Mouse (Mus musculus) mammary gland, adult 2 months (tissue): ENCODE results near the gene Vars2. TPM values are rescaled to one million over a fixed set of nuclear protein-coding genes. Genes with fewer than 3 reads are reported as not detected.

Experiments
- polyA plus RNA-seq: library from polyadenylated mRNA; depleted of rRNA; stranded (reverse); fragments of >200 nt; gene quantifications from 2 replicates; pipeline ENCODE4 v1.2.3, GENCODE M21; 2012; ENCODE audit warnings: low replicate concordance; rRNA removed

The Vars2 gene
- polyA plus RNA-seq, result 29.6 and 63.8 TPM in 2 replicates

GRCm38 (mm10) chr17:35667334-35668065 is at the start of gene Vars2:
Gene Vars2, minus strand, starts transcription at chr17:35667592.

DNA sequence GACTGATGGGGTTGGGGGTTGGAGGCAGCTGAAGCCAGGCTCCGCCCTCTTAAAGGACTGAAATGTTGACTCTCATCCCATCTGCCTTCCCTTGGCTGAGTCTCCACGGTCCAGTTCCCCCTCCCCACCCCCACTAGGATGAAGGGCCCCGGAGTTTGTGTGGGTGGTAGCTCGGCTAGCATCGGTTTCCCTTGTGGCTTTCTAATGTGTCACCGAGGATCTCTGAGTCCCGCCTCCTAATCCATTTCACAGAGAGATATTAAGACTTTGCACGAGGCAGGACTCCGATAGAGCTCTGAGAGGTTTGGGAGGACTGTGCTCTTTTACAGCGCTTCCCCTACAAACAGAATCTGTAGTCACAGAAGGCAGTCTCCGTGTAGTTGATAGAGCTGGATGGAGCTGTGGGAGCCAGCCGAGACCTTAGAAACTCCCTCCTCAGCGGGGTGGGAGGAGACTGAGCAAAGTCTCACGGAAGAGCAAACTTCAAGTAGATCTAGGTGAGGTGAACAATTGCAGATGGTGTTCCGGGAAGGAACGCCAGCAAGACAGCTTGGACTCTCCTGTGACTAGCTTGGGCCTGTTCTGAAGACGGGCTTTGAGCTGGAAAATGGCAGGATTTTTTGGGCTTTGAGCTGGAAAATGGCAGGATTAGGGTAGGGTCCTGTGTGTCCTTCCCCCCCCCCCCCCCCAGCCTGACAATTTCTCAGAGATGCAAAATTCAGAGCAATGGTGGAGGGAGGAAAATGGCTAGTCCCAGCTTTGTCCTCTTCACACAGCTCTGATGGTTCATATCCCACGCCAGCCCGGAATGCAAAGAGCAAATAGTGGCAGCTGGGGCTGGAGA is 37.5 kb upstream of the Vars2 start, which contains the start of gene Ddr1:
Gene Ddr1, minus strand, starts transcription at position 1 of the 844 bp plus-strand sequence.

DNA sequence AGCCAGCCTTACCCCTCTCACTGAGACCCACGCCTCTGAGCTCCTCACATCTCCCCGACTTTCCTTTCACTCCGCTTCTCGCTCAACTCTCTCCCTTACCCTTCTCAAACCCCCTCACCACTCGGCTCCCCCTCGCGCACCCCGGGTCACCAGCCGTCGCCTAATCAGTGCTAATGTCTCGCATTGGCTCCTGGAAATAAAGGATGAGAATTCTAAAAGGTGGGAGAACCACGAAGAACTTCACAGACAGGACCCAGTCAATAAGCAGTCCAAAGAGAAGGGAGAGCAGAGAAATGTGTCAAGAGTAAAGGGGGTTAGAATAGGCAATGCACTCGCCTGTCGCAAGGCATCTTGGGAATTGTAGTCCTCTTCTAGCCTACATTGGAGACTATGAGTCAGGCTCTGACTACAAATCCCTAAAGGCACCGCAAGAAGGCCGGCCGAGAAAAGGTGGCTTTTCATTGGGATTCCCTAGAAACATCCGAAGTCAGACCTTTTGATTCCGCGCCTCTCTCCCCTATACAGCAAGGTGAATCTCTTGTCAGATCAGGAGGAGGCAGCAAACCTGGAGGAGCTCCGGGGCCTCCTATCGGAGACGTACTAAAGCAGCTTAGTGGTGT is 6.1 kb upstream of the Vars2 start, which contains the start of gene Gtf2h4:
Gene Gtf2h4, minus strand, starts transcription at position 324 of the 620 bp plus-strand sequence.

DNA sequence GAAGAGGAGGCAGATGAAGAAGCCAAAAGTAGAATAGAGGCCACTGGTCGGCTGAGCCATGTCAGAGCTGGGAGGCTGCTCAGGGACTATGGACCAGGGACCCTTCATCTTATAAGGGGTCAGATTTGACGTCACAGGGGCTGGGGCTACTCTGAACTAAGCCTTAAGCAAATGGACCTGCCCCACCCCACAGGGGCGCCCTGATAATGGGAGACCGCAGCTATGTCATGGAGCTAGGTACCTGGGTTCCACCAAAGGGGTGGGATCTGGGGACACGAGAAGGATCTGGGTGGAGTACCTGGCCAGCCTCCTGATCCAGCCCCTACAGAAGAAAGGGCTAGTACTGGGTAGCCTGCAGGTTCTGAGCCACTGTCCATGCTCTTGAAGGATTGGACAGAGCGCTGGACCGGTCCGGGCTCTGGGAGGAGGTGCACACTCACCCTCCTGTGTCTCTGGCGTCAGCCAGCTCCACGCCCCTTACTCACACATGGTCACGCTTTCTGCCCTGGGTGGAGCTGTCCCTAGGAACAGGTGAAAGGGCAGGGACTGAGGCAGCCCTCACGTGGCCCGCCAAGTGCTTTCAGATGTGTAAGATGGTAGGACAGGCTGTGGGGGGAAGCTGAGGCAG is 23.7 kb downstream of the Vars2 start, which contains the start of gene Mucl3:
Gene Mucl3, minus strand, starts transcription at position 87 of the 628 bp plus-strand sequence.

DNA sequence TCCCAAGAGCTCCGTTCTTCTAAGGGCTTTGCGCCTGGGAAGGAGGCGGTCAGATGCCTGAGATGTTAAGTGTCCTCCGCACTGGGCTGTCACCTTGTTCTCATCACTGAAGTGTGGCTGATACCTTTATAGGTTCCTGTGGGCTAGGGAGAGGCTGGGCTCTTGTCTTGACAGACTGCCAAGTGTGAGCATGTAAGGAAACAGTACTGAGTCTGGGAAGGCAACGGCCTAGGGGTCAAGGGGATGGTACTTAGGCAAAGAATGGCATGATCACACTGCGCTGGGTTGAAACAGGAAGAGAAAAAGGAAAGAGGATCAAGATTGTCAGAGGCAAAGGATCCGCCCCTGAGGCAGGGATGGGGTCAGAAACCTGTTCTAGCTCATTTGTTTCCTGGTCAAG is 40.9 kb downstream of the Vars2 start, which contains the start of gene Gm9573:
Gene Gm9573, minus strand, starts transcription at position 101 of the 400 bp plus-strand sequence.

Other genes with a start within 250 kb of the Vars2 start
- gene H2-Q6, start 242.7 kb downstream of the Vars2 start, polyA plus RNA-seq, result 123 and 169 TPM in 2 replicates
- 529 and 618 TPM in 2 replicates for gene H2-Q7, start 228.4 kb downstream of the Vars2 start, polyA plus RNA-seq
- gene H2-Q10, start 197.5 kb downstream of the Vars2 start, polyA plus RNA-seq, result 195 and 217 TPM in 2 replicates
- gene Pou5f1, start 161.6 kb downstream of the Vars2 start, polyA plus RNA-seq, result not detected in 2 replicates
- gene Tcf19, start 150.8 kb downstream of the Vars2 start, polyA plus RNA-seq, result 9.0 and 13.1 TPM in 2 replicates
- gene Cchcr1, start 150.5 kb downstream of the Vars2 start, polyA plus RNA-seq, result 5.8 and 6.5 TPM in 2 replicates
- 0.79 TPM in 1 of 2 replicates, not detected in the other for gene Psors1c2, start 134.4 kb downstream of the Vars2 start, polyA plus RNA-seq
- 63.9 and 77.7 TPM in 2 replicates for gene Cdsn, start 115.5 kb downstream of the Vars2 start, polyA plus RNA-seq
- not detected in 2 replicates for gene 2300002M23Rik, start 100.1 kb downstream of the Vars2 start, polyA plus RNA-seq
- gene Sfta2, start 66.0 kb downstream of the Vars2 start, polyA plus RNA-seq, result not detected in 2 replicates
- not detected in 2 replicates for gene Gm9573, start 41.0 kb downstream of the Vars2 start, polyA plus RNA-seq
- gene Mucl3, start 23.9 kb downstream of the Vars2 start, polyA plus RNA-seq, result not detected in 2 replicates
- gene Gtf2h4, start 6.1 kb upstream of the Vars2 start, polyA plus RNA-seq, result 29.5 and 31.8 TPM in 2 replicates
- gene Ddr1, start 37.0 kb upstream of the Vars2 start, polyA plus RNA-seq, result 39.2 and 64.6 TPM in 2 replicates
- 16.7 and 21.8 TPM in 2 replicates for gene Ier3, start 154.1 kb upstream of the Vars2 start, polyA plus RNA-seq
- 63.0 and 72.5 TPM in 2 replicates for gene Flot1, start 155.6 kb upstream of the Vars2 start, polyA plus RNA-seq
- 364 and 441 TPM in 2 replicates for gene Tubb5, start 170.7 kb upstream of the Vars2 start, polyA plus RNA-seq
- gene Mdc1, start 173.9 kb upstream of the Vars2 start, polyA plus RNA-seq, result 9.6 and 11.0 TPM in 2 replicates
- gene Nrm, start 193.7 kb upstream of the Vars2 start, polyA plus RNA-seq, result 34.4 and 39.7 TPM in 2 replicates
- gene Ppp1r18, start 198.0 kb upstream of the Vars2 start, polyA plus RNA-seq, result 78.6 and 130 TPM in 2 replicates
- gene Dhx16, start 212.2 kb upstream of the Vars2 start, polyA plus RNA-seq, result 57.7 and 68.8 TPM in 2 replicates
- 74.6 and 74.7 TPM in 2 replicates for gene 2310061I04Rik, start 229.8 kb upstream of the Vars2 start, polyA plus RNA-seq
- gene Atat1, start 242.5 kb upstream of the Vars2 start, polyA plus RNA-seq, result 63.9 and 77.1 TPM in 2 replicates
- 79.5 and 120 TPM in 2 replicates for gene Mrps18b, start 248.8 kb upstream of the Vars2 start, polyA plus RNA-seq
- 26.1 and 34.0 TPM in 2 replicates for gene Ppp1r10, start 248.8 kb upstream of the Vars2 start, polyA plus RNA-seq